Mouse (Mus musculus) liver, adult 2 months (tissue): ENCODE measurements around the gene Nrd1.

Source experiments
- CTCF ChIP-seq: fragments of 200-500 bp; IDR thresholded peaks from 2 replicates; pipeline ENCODE4 v1.5.1; 2011; ENCODE audit warnings: low read depth, low read length, control low read depth
- POLR2A ChIP-seq: fragments of 200-500 bp; IDR thresholded peaks from 2 replicates; pipeline ENCODE4 v1.6.1; 2011; ENCODE audit warnings: low read length, control low read depth; ENCODE audit not compliant: insufficient read depth; ENCODE audit errors: extremely low read depth

GRCm38 (mm10) chr4:109102574-109102973 lies 102.1 kb downstream of the Nrd1 start:
- TF ChIP-seq POLR2A, result no peak
- TF ChIP-seq CTCF, result no peak
